Mouse (Mus musculus) megakaryocyte-erythroid progenitor cell, adult 5-6 weeks (primary cell): ENCODE results near the gene Rdh7. TPM values are rescaled to one million over a fixed set of nuclear protein-coding genes. Genes with fewer than 3 reads are reported as not detected.
"Not testable (repeated sequence)": the region's sequence is repeated elsewhere in the genome, so short reads cannot be mapped to it uniquely, and the experiment has no call there.

Source experiments
- ATAC-seq: replicated peaks from 2 replicates; pipeline ENCODE4 v1.8.0; 2016; ENCODE audit warnings: mild to moderate bottlenecking, inconsistent platforms; ENCODE audit not compliant: severe bottlenecking, poor library complexity, low FRiP score, low TSS enrichment
- total RNA-seq, 2 experiments: library from RNA; stranded (forward) in 1 of 2; stranded (reverse) in 1 of 2; fragments of 200-1000, 215-1000 nt in 1 of 2; fragments of >200 nt in 1 of 2; fragmentation: Nextera tagmentation in 1 of 2; gene quantifications; 2 replicates each; pipeline ENCODE4 v1.2.3; 2014 to 2017

The Rdh7 gene
- total RNA-seq, 2 experiments from 2014 or later = not detected

GRCm38 (mm10) chr10:127835292-127835691, 53.3 kb downstream of the Rdh7 start:
- ATAC-seq = no peak

GRCm38 (mm10) chr10:127834186-127834585, 54.4 kb downstream of the Rdh7 start:
- ATAC-seq = not testable (repeated sequence)

Other genes with a start within 250 kb of the Rdh7 start
- 51.7 and 57.9 TPM in 2 replicates for gene Stat6, start 245.8 kb downstream of the Rdh7 start, total RNA-seq (2014; fragmentation: Nextera tagmentation)
- 32.2 and 35.3 TPM in 2 replicates for gene Stat6, start 245.8 kb downstream of the Rdh7 start, total RNA-seq (2017)
- 19.4 and 22.7 TPM in 2 replicates for gene Nemp1, start 221.9 kb downstream of the Rdh7 start, total RNA-seq (2014; fragmentation: Nextera tagmentation)
- gene Nemp1, start 221.9 kb downstream of the Rdh7 start, total RNA-seq (2017) = 17.6 and 35.2 TPM in 2 replicates
- gene Nab2, start 220.2 kb downstream of the Rdh7 start, total RNA-seq (2014; fragmentation: Nextera tagmentation) = 0.99 TPM in 1 of 2 replicates, not detected in the other
- 1.1 and 2.2 TPM in 2 replicates for gene Nab2, start 220.2 kb downstream of the Rdh7 start, total RNA-seq (2017)
- 0.79 and 1.4 TPM in 2 replicates for gene Myo1a, start 183.6 kb downstream of the Rdh7 start, total RNA-seq (2014; fragmentation: Nextera tagmentation)
- not detected in 2 replicates for gene Myo1a, start 183.6 kb downstream of the Rdh7 start, total RNA-seq (2017)
- gene Tac2, start 164.3 kb downstream of the Rdh7 start, total RNA-seq (2014; fragmentation: Nextera tagmentation) = 3.5 and 9.5 TPM in 2 replicates
- 0.91 and 2.3 TPM in 2 replicates for gene Tac2, start 164.3 kb downstream of the Rdh7 start, total RNA-seq (2017)
- 6.9 and 10.2 TPM in 2 replicates for gene Zbtb39, start 149.3 kb downstream of the Rdh7 start, total RNA-seq (2014; fragmentation: Nextera tagmentation)
- gene Zbtb39, start 149.3 kb downstream of the Rdh7 start, total RNA-seq (2017) = 3.0 and 3.4 TPM in 2 replicates
- not detected in 2 replicates for gene Gpr182, start 137.1 kb downstream of the Rdh7 start, total RNA-seq (2014; fragmentation: Nextera tagmentation)
- not detected in 2 replicates for gene Gpr182, start 137.1 kb downstream of the Rdh7 start, total RNA-seq (2017)
- gene Rdh1, start 129.1 kb downstream of the Rdh7 start, total RNA-seq (2014; fragmentation: Nextera tagmentation) = 0.24 TPM in 1 of 2 replicates, not detected in the other
- gene Rdh1, start 129.1 kb downstream of the Rdh7 start, total RNA-seq (2017) = 0.05 TPM in 1 of 2 replicates, not detected in the other
- not detected in 2 replicates for gene Rdh16f1, start 129.0 kb downstream of the Rdh7 start, total RNA-seq (2014; fragmentation: Nextera tagmentation)
- not detected in 2 replicates for gene Rdh16f1, start 129.0 kb downstream of the Rdh7 start, total RNA-seq (2017)
- 0.79 TPM in 1 of 2 replicates, not detected in the other for gene Rdh9, start 112.4 kb downstream of the Rdh7 start, total RNA-seq (2014; fragmentation: Nextera tagmentation)
- gene Rdh9, start 112.4 kb downstream of the Rdh7 start, total RNA-seq (2017) = 0.76 TPM in 1 of 2 replicates, not detected in the other
- not detected in 2 replicates for gene Rdh16, start 87.7 kb downstream of the Rdh7 start, total RNA-seq (2014; fragmentation: Nextera tagmentation)
- not detected in 2 replicates for gene Rdh16, start 87.7 kb downstream of the Rdh7 start, total RNA-seq (2017)
- gene Rdh19, start 38.9 kb downstream of the Rdh7 start, total RNA-seq (2014; fragmentation: Nextera tagmentation) = not detected in 2 replicates
- not detected in 2 replicates for gene Rdh19, start 38.9 kb downstream of the Rdh7 start, total RNA-seq (2017)
- not detected in 2 replicates for gene Rdh16f2, start 22.3 kb downstream of the Rdh7 start, total RNA-seq (2014; fragmentation: Nextera tagmentation)
- not detected in 2 replicates for gene Rdh16f2, start 22.3 kb downstream of the Rdh7 start, total RNA-seq (2017)
- not detected in 2 replicates for gene Sdr9c7, start 9.7 kb upstream of the Rdh7 start, total RNA-seq (2014; fragmentation: Nextera tagmentation)
- not detected in 2 replicates for gene Sdr9c7, start 9.7 kb upstream of the Rdh7 start, total RNA-seq (2017)
- gene Hsd17b6, start 118.8 kb upstream of the Rdh7 start, total RNA-seq (2014; fragmentation: Nextera tagmentation) = 0.55 TPM in 1 of 2 replicates, not detected in the other
- gene Hsd17b6, start 118.8 kb upstream of the Rdh7 start, total RNA-seq (2017) = not detected in 2 replicates
- gene Prim1, start 126.4 kb upstream of the Rdh7 start, total RNA-seq (2014; fragmentation: Nextera tagmentation) = 99.7 and 123 TPM in 2 replicates
- gene Prim1, start 126.4 kb upstream of the Rdh7 start, total RNA-seq (2017) = 134 and 143 TPM in 2 replicates
- 1,531 and 1,673 TPM in 2 replicates for gene Naca, start 146.8 kb upstream of the Rdh7 start, total RNA-seq (2014; fragmentation: Nextera tagmentation)
- gene Naca, start 146.8 kb upstream of the Rdh7 start, total RNA-seq (2017) = 2,722 and 3,167 TPM in 2 replicates
- gene Ptges3, start 170.1 kb upstream of the Rdh7 start, total RNA-seq (2014; fragmentation: Nextera tagmentation) = 210 and 260 TPM in 2 replicates
- 377 and 378 TPM in 2 replicates for gene Ptges3, start 170.1 kb upstream of the Rdh7 start, total RNA-seq (2017)
- 2,207 and 2,550 TPM in 2 replicates for gene Atp5b, start 194.5 kb upstream of the Rdh7 start, total RNA-seq (2014; fragmentation: Nextera tagmentation)
- gene Atp5b, start 194.5 kb upstream of the Rdh7 start, total RNA-seq (2017) = 3,084 and 3,964 TPM in 2 replicates
- 43.8 and 44.6 TPM in 2 replicates for gene Baz2a, start 202.8 kb upstream of the Rdh7 start, total RNA-seq (2014; fragmentation: Nextera tagmentation)
- 12.4 and 14.3 TPM in 2 replicates for gene Baz2a, start 202.8 kb upstream of the Rdh7 start, total RNA-seq (2017)